Mouse (Mus musculus) right cerebral cortex, postnatal 25 days (tissue): ENCODE measurements around the gene Ppy.

ENCODE experiments used
- DNase-seq: peaks from one replicate; pipeline ENCODE4 v3.0.0; 2022

Gene Ppy

DNA sequence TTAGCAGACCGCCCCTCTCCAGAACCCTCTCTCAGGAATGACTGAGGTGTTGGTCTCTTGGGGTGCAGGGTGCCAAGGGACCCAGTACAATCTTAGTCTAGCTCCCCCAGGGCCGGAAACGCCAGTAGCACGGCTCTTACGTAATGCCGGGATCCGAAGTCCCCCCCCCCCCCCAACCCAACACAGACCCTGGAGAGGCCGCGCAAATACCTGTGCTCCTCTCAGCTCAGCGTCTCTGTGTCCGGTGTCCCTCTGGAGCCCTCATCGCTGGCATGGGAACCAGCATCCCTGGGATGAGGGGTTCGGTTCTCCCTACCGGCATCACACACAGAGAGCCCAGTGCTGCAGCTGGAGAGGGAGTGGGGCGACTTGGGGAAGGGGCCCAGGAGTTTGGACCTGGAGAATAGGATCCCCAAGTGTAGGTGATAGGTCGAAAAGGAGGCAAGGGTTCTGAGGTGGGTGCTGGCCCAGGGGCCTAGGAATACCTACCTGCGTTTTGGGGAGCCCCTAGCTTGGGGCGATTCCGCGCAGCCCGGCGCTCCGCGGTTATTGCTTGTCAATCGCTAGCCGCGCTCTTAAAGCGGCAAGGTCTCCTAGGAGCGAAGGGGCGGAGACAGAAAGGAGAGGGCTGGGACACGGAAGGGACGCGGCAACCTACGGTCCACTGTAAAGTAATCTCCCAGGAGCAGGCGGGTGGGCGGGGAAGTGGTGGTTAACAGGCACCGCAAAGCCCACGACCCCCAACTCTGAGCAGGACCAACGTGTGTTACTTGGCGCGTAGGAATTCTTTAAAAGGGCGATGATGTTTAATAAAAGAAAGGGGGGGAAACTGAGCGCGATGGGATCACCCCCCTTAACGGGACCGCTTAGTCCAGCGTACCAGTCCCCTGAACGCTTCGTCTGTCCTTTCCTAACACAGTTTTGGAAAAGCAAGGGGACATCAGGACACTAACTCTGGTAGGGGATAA lies 12.9 kb downstream of the Ppy start, which contains the start of gene Mpp2:
Gene Mpp2 (minus strand): TSS at position 585 of the 968 bp plus-strand sequence.
- peak; percentile 76 for DNase-seq

DNA sequence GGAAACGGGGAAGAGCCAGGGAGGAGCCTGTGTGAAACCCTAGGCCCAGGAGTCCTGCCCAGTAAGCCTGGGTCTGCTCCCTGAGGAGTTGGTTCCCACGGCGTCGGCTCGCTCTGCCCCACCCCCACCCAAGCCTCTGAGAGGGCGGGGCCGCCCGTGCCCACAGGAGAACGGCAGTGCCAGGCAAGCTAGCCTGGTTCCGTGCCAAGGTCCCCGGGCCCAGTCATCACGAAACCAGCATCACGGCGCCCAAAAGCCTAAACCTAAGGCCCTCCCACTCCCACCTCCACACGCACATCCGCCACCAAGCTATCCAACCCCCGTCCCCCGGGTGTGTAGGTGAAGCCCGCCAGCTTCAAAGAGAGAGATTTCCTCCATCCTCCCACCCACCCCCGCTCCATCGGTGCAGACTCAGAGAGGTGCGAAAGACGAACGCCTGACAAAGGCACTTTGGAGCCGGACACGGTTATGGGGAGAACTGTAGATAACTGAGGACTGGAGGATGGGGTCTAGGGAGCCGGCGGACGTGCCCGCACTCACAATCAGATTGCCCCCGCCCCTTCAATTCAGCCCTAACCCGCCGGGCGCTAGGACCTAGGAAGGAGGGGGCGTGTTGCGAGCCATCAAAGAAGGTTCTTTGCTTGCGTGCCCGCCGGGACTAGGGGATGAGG lies 13.9 kb downstream of the Ppy start:
- DNase-seq: peak; percentile 85

DNA sequence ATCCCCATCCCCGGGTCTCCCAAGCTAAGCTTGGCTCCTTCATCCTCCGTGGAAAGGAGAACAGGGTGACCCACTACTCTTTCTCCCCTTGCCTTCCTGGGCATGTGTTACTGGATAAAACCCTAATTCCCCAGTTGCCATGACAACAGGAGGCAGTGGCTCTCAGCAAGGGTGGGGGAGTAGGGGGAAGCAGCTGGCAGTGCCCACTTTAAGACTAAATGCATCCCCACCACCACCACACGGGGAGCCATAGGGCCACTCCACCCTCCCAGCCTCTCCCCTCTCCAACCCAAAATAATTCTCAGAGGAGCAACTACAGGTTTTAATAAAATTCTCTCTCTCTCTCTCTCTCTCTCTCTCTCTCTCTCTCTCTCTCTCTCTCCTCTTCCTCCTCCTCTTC lies 14.8 kb downstream of the Ppy start:
- DNase-seq: peak; percentile 77

DNA sequence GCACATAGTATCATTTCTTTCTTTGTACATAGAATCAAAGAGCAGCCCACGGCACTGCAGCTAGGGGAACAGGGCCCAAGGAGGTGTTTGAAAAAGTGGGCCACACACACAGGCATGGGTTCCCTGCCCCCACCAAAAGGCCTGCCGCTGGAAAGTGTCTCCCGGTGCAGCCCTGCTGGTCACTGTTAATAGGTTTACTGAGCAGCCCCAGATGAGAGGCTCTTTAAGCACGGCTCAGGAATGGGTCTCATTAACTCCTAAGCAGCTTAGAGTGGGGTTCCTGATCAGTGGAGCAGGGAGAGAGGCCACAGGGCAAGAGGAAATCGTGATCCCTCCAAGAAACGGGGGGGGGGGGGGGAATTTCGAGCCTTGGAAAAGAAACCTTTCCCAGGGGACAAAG lies 17.0 kb downstream of the Ppy start:
- no peak for DNase-seq

DNA sequence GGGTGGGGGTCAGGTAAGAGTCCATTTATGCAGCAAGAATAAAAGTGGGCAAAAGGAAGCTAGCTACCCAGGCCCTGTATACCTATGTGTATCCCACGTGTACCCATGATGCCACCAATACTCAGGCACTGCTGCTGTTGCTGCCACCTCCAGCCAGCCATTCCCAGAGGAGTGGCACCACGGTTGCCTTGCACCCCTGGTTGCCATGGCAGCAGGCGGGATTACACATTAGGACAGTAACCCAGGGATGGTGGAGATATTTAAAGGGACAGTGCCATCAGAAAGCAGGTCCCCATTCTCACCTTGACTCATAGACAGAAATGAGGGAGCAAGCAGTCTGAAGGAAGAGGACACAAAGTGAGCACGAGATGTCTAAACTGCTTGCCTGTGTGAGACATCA lies 17.9 kb downstream of the Ppy start:
- peak; percentile 46 for DNase-seq

DNA sequence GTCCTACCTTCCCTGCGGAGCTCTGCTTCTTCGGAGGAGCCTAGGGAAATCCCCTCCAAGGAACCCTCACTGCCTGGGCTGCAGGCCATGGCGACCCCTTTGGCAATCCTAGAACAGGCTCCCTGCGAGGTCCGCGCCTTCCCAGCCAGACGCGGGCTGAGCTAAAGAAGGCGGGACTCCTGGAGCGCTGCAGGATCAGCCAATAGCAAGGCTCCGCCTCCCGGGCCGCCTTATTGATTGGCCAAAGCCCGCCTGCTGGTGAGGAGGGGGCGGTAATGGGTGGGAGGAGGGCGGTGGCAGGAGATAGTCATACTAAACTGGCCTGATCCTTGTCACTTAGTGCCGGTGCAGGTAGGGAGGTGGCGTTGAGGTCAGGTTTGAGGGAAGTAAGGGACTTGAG lies 18.8 kb downstream of the Ppy start:
- DNase-seq: peak; percentile 76

DNA sequence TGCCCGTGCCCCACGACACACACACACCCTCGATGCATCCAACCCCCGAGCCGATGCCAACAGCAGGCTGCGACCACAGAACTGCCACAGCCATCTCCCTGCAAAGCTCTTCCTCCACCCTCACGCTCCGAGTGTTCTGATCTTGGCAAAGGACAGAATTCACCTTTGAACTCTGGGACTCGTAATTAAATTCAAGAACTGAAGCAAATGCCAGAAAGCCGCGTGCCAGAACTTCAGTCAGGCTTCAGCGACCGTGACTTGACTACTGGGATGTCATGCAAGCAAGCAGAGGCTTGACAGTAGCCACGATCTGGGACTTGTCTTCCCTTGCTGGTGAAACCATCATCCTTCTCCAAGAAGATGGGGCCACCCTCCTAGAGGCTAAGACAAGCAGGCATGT lies 27.4 kb downstream of the Ppy start:
- no peak for DNase-seq

DNA sequence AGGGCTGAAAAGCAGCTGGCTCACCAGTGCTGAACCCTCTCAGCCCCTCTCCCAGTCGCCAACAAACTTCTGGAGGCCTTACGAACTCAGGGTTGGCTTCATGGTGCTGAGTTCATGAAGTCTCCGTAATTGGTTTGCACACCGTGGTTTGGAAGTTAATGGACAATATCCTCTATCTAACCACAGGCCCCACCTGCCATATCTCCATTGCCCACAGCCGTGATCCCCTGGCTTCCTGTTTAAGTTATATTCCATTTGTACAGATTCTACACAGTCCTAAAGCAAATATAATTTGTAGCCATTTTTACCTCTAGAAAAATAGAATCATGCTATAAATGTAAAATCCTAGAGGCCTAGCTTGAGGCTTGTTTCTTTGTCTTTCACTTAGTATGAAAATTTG lies 28.4 kb downstream of the Ppy start:
- DNase-seq: no peak

DNA sequence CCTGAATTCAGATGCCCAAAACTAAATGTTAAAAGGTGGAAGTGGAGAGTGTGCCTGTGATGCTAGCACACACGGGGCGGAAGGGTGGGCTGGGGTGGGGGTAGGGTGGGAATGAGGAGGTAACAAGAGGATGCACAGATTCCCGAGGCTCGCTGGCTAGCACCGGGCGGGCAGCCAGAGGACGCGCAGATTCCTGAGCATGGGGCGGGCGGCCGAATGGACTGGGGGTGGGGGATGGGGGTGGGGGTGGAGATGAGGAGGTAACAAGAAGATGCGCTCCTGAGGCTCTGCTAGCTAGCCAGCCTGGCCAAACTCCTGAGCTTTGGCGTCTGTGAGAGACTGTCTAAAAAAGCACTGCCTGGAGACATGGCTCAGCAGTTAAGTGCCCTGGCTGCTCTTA lies 30.7 kb downstream of the Ppy start:
- DNase-seq: no peak

DNA sequence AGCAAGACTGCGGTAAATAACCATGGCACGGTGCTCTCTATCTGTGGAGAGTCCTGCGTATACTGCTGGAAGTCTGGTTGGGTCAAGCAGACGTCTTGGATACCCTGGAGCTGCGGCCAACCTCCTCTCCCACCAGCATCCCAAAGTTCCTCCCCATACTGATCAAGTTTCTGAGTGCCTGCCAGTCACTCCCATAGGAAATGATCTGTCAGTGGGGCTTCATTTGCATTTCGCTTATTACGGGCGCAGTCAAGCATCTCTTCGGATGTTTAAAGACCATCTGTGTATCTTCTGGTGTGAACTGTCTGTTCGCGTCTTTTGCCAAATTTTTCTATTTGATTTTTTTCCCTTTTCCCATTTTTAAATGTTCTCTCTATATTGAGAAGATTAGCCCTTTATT lies 31.5 kb downstream of the Ppy start:
- DNase-seq: no peak

DNA sequence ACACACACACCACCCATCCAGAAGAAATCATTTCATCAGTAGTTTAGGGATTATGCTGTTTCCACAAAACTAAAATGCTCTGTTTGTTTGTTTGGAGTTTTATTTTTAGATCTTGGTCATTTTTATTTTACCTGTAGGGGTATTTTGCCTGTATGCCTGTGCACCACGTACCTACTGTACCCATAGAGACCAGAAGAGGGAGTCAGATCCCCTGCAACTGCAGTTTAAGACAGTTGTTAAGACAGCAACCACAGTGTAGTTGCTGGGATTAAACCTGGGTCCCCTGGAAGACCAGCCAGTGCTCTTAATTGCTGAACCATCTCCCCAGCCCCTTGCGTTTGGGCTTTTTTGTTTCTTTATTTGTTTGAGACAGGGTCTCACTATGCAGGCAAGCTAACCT lies 32.1 kb downstream of the Ppy start:
- no peak for DNase-seq

DNA sequence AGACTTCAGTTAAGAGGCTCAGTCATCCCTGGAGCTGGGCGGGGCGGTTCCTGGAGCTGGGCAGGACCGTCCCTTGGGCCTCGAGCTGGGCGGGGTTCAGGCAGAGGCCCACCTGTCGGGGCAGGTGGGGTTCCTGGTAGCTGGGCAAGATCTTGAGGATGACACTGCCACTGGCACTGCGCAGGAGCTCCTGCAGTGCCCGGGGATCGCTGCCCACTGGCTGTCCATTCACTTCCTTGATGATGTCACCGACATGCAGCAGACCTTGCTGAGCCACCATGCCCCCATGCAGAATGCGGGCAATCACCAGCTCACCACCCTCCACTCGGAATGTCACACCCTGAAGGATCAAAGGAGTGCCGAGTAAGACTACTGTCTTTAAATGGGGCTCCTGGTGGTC lies 38.0 kb downstream of the Ppy start:
- no peak for DNase-seq

DNA sequence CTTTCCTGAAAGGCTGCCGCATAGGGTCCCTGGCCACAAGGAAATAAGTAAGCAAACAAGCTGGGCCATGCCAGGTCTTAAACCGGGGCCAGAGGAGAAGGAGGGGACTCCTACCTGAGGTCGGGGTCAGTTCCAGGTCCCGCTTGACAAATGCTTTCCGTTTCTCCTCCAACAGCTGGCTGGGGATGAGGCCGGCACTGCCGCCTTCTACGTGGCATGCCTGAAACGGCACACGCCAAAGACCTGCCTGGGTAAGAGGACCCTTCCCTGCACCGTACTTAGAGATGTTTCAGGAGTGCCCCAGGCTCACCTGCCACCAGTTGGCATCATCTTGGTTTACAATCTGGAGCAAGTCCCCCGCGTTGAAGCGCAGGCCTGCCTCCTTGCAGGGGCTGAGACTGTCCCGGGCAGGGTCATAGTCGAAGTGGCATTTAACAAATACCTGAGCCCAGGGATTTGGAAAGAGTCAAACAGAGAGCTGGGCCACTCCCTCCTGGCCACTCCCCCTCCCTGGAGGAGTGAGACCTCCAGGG lies 39.1 kb downstream of the Ppy start:
- DNase-seq: no peak

DNA sequence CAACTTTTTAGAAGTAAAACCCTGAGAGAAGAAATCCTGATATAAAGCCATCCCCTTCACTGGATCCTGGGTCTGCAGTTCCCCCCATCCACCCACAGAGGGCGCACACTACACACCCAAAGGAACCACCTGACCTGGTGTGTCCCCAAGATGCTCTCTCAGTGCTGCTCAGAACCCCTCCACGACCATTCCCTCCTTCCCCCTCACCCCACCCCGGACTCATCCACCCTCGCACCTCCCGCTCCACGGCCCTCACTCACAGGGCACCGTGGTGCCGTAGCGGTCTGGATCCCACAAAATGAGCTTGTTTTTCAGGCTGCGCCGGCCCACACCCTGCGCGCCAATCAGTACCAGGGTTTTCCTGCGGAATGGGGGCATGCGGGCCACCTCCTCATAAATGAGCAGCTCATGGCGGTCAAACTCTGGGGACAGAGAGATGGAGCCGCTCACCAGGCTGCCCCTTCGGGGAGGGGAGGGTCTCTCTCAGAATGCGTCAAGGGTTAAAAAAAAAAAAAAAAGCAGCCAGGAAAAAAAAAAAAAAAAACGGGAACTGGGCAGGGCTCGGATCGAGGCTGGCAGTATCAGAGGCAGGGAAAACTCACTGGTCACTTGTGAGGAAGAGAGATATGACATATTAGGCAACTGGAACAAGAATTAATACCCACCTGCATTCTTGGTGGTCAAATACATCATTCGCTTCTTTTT lies 39.7 kb downstream of the Ppy start:
- DNase-seq: peak; percentile 74

DNA sequence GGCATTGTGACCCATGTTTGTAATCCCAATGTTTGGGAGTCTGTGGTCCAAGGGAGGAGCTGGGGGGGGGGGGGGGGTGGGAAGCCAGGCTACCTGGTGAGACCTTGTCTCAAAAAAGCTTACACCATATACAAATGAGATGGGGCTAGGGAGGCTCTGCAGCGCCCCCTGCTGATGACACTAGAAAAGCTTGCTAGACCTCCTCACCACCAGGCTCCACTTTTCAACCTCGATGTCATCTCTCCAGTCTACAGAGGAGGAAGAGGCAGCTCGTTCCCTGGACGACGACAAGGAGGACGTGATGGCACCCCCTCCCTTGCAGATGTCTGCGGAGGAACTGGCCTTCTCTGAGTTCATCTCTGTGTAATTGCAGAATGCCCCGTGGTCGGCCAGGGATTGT lies 47.3 kb downstream of the Ppy start:
- DNase-seq: no peak

DNA sequence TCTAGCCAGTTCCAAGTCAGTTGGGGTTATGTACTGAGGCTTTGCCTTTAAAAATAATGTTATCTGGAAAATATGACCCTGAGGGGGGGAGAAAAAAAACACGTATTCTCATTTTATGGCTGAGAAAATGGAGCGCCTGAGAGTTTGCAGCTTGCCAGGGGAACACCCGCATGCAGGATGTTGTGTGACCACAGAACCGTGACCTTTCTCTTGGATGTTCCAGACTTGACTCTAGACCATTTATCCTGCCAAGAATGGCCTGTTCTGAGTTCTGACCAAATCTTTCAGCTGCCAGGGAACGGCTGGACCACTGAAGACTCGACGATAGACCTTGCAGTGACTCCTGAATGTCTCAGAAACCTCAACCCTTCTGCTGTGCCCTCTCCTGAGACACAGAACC lies 47.9 kb downstream of the Ppy start:
- DNase-seq: no peak

DNA sequence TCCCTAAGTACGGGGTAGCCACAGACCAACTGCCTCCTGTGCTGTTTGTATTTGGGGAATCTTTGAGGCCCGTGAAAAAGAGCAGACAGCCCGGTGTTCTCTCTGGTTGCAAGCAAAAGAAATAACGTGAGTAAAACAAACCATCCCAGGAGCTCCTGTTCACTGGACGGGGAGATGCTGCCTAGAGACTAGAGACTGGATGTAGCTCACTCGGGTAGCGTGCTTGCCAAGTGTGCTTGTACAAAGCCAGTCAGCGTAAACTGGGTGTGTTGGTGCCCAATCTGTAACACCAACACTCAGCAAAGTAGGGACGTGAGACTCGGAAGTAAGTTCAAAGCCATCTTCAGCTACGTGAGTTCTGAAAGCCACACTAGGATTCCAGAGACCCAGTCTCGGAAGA lies 48.4 kb downstream of the Ppy start:
- DNase-seq: no peak

DNA sequence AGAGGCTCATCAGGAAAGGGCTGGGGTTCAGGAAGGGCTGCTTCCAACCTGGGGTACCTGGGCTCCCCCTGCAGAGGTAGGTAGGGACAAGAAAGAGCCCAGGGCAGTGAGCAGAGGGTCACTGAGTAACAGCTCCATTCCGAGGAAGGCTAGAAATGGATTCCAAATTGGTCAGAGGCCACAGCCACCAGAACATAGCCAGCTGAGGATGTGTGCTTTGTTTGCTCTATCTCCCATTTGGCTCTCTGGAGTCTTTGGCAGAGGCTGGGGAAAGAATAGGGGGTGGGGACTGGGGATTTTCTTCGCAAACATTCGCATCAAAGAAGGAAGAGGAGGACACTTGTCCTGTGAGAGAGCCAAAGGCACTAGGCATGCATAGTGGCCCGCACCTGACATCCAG lies 49.2 kb downstream of the Ppy start:
- no peak for DNase-seq

DNA sequence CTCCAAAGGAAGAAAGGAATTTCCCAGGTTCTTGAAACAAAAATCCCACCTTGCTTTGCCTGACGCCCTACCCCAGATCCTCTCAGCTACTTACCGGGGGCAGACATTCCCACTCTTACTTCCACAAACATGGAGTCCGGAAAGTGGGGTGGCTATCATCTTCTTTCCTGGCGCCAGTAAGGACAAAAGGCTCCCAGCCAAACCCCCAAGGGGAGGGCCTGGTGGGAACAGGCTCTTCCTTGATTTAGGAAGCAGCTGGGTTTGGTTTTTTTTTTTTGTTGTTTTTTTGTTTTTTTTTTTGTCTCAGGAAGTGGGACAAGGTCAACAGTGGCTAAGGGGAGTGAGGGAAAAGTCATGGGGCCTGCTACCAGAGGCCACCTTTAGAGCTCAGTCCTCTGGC lies 49.6 kb downstream of the Ppy start:
- DNase-seq: no peak
